Mouse (Mus musculus) kidney, postnatal 0 days (tissue): ENCODE data around the gene Cdh4. TPM values are rescaled to one million over a fixed set of nuclear protein-coding genes. Genes with fewer than 3 reads are reported as not detected.
A peak's percentile ranks its signal among the peaks of the same experiment; 100 is the strongest.

Source experiments
- ATAC-seq: fragments of 200-750 bp; cut with Nextera tagmentation; replicated peaks from 2 replicates; pipeline ENCODE4 v1.8.0; 2017; ENCODE audit warnings: low read depth, moderate number of reproducible peaks, moderate TSS enrichment, moderate library complexity; ENCODE audit not compliant: low FRiP score
- DNase-seq: peaks from one replicate; pipeline ENCODE4 v3.0.0-alpha.2; 2016; ENCODE audit warnings: low spot score
- H3K27ac ChIP-seq: fragments of 300-500 bp; sonication (generic); 2 replicates; pipeline ENCODE4 v1.5.1; 2014; ENCODE audit warnings: mild to moderate bottlenecking
- H3K27me3 ChIP-seq: fragments of 300-500 bp; sonication (generic); 2 replicates; pipeline ENCODE4 v1.6.1; 2014; ENCODE audit warnings: low read length, mixed read lengths; ENCODE audit not compliant: insufficient read depth
- H3K36me3 ChIP-seq: fragments of 300-500 bp; sonication (generic); 2 replicates; pipeline ENCODE4 v1.6.1; 2014; ENCODE audit warnings: low read length, mixed read lengths; ENCODE audit not compliant: insufficient read depth
- H3K4me1 ChIP-seq: fragments of 300-500 bp; sonication (generic); replicated peaks from 2 replicates; pipeline ENCODE4 v1.6.1; 2014; ENCODE audit warnings: antibody characterized with exemption, low read length, mixed read lengths; ENCODE audit not compliant: insufficient read depth
- H3K4me2 ChIP-seq: fragments of 300-500 bp; sonication (generic); 2 replicates; pipeline ENCODE4 v1.6.1; 2014; ENCODE audit warnings: mild to moderate bottlenecking, low read length, moderate library complexity, mixed read lengths
- H3K4me3 ChIP-seq: fragments of 300-500 bp; sonication (generic); replicated peaks from 2 replicates; pipeline ENCODE4 v1.5.1; 2014; ENCODE audit warnings: low read depth, low read length
- H3K9ac ChIP-seq: fragments of 300-500 bp; sonication (generic); 2 replicates; pipeline ENCODE4 v1.6.1; 2014; ENCODE audit warnings: low read depth, low read length
- H3K9me3 ChIP-seq: fragments of 300-500 bp; sonication (generic); replicated peaks from 2 replicates; pipeline ENCODE4 v1.6.1; 2016; ENCODE audit warnings: low read length, inconsistent platforms, mixed read lengths
- CTCF ChIP-seq: IDR thresholded peaks from 2 replicates; pipeline ENCODE4 v1.5.1; 2016; ENCODE audit warnings: antibody characterized with exemption, low read depth, mild to moderate bottlenecking, moderate library complexity
- WGBS: fragments of 180-500 bp; shearing (Covaris S2); extraction: QIAGEN DNeasy Blood & Tissue Kit; methylation state at CpG from one replicate; pipeline ENCODE4 v1.1.7; 2014; 5-methylcytosine and 5-hydroxymethylcytosine counted together
- polyA plus RNA-seq: library from polyadenylated mRNA; unstranded; fragments of >200 nt; fragmentation: Nextera tagmentation; extraction: Ambion mirVana; gene quantifications from 2 replicates; pipeline ENCODE4 v1.2.1, GENCODE M21; 2015

Gene Cdh4
- 10.7 and 11.5 TPM in 2 replicates for polyA plus RNA-seq

DNA sequence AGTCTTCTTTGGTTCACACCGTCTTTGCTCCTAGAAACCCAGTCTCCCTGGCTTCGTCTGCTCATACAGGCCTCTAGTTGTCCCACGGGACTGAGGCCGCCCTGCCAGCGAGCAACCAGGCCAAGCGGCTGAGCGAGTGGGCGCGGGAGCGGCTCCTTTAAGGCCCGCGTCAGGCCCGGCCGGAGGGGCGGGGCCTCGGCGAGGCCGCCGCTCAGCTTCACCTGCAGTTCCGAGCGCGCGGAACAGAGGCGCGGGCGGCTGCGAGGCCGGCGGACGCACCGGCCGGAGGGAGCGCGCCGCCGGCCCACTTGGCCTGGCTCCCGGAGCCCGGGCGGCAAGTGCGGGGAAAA lies at the start of gene Cdh4:
Cdh4 (plus strand) TSS at position 241 of the 350 bp plus-strand sequence.
- H3K4me3 ChIP-seq = peak within 1 kb of the TSS; percentile 58
- peaks cover 11% of the 10 kb centered on the region for H3K4me1 ChIP-seq
- no peak for TF ChIP-seq CTCF
- peak within 1 kb of the TSS; percentile 82 for H3K4me2 ChIP-seq
- H3K27ac ChIP-seq = peak within 1 kb of the TSS; percentile 54
- ATAC-seq (peak; percentile 80), DNase-seq (peak; percentile 72)
- peak within 1 kb of the TSS; percentile 62 for H3K9ac ChIP-seq
- H3K36me3 ChIP-seq = no peaks in the 10 kb centered on the region
- H3K27me3 ChIP-seq = no peaks in the 10 kb centered on the region
- no peaks in the 10 kb centered on the region for H3K9me3 ChIP-seq
- 0% methylated on average over 39 of the region's 40 CpGs for WGBS

DNA sequence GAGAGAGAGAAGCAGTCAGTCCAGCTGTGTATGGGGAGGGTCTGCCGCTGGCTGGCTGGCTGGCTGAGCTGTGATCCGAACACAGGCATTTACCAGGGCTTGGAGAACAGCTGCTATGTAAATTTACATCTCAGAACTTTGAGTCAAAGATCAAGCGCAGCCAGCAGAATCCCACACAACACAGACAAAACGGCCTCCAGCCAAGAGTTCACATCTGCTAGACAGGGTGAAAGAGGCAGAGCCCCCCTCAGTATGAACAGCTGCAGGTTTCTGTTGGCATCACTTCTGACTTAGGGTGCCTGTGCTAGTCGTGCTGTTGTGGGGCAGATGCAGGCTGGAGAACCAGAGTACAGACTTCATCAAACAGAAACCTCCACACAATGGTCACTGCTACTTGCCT lies 46.8 kb upstream of the Cdh4 start:
- DNase-seq (no peak), ATAC-seq (no peak)
- no peaks in the 10 kb centered on the region for H3K36me3 ChIP-seq
- no peaks in the 10 kb centered on the region for H3K27me3 ChIP-seq
- H3K9me3 ChIP-seq = no peaks in the 10 kb centered on the region
- H3K27ac ChIP-seq = no peak overlapping the region
- WGBS = 63% methylated on average over 5 of the region's 5 CpGs
- no peak overlapping the region for H3K4me2 ChIP-seq
- H3K4me3 ChIP-seq = no peak overlapping the region
- H3K4me1 ChIP-seq = no peaks in the 10 kb centered on the region
- H3K9ac ChIP-seq = no peak overlapping the region
- TF ChIP-seq CTCF = no peak

- no peak for DNase-seq
- WGBS = 74% methylated on average over 14 of the region's 14 CpGs
- ATAC-seq = no peak
Observed at GRCm38 (mm10) chr2:179399645-179400249, 42.5 kb upstream of the Cdh4 start.

DNA sequence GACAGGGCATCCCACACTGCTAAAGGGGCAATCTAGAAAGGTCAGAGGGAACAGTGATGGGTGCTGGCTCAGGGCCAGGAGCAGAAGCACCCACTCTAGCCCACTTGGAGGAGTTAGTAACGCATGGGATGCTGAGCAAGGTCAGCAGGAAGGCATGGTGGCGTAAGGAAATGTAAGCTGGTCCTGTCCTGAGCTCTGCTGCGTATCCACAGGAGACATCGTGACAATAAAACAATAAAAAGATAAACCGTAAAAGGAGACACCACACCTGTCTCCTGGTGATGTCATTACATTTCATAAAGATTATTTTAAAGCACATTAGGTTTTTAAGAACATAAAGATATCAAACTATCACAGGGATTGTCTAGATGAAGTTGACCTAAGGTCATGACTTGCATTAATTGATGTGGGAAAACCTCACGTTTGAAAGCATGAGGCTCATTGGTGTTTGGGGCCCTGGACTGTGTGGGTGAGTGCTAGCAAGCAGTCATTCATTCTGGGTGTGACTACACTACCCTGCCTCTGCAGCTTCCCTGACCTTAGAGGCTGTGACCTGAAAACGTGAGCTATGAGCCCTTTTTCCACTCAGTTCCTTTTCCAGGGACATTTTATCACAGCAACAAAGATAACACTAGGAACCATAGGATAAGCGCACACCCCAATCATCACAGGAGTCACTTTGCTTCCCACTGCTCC lies 31.2 kb upstream of the Cdh4 start:
- Histone ChIP-seq H3K4me3 (no peak overlapping the region), H3K36me3 (no peaks in the 10 kb centered on the region), H3K4me2 (no peak overlapping the region), H3K9me3 (no peaks in the 10 kb centered on the region), H3K27ac (no peak overlapping the region), H3K9ac (no peak overlapping the region), H3K27me3 (no peaks in the 10 kb centered on the region), H3K4me1 (no peaks in the 10 kb centered on the region)
- ATAC-seq (no peak), DNase-seq (no peak)
- WGBS = 58% methylated on average over 8 of the region's 8 CpGs
- TF ChIP-seq CTCF = no peak

More at GRCm38 (mm10) chr2:179399645-179400249, 42.5 kb upstream of the Cdh4 start:
- Histone ChIP-seq H3K36me3 (no peaks in the 10 kb centered on the region), H3K4me1 (no peaks in the 10 kb centered on the region), H3K4me2 (no peak overlapping the region), H3K9ac (no peak overlapping the region), H3K27me3 (no peaks in the 10 kb centered on the region), H3K27ac (no peak overlapping the region), H3K9me3 (no peaks in the 10 kb centered on the region), H3K4me3 (no peak overlapping the region)
- TF ChIP-seq CTCF = no peak

- Histone ChIP-seq H3K36me3 (no peaks in the 10 kb centered on the region), H3K4me3 (no peak overlapping the region), H3K27me3 (no peaks in the 10 kb centered on the region), H3K27ac (no peak overlapping the region), H3K4me2 (no peak overlapping the region), H3K9ac (no peak overlapping the region), H3K4me1 (no peaks in the 10 kb centered on the region), H3K9me3 (no peaks in the 10 kb centered on the region)
- DNase-seq (no peak), ATAC-seq (no peak)
- WGBS = 57% methylated on average over 2 of the region's 2 CpGs
- TF ChIP-seq CTCF = no peak
Observed at GRCm38 (mm10) chr2:179412966-179413365, 29.3 kb upstream of the Cdh4 start.

DNA sequence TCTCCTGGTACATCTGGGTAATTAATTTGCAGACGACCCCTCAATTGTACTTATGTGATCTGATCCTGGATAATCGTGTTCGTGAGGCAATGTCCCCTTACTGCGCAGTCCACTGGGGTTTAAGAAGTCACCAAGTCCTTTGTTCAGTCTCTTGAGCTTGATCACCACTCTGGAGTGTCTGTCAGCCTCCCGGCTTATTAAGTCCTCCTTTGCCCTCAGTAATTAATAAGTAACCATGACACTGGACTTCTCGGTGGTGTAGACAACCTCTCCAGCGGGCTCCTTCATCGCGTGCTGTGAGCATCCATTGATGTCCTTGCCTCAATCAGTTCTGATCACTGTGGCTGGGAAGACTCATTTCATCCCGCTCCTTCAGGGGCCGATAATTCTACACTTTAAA lies 28.0 kb upstream of the Cdh4 start:
- Histone ChIP-seq H3K36me3 (no peaks in the 10 kb centered on the region), H3K4me3 (no peak overlapping the region), H3K9me3 (no peaks in the 10 kb centered on the region), H3K27me3 (no peaks in the 10 kb centered on the region), H3K4me1 (no peaks in the 10 kb centered on the region), H3K27ac (no peak overlapping the region), H3K4me2 (no peak overlapping the region), H3K9ac (no peak overlapping the region)
- TF ChIP-seq CTCF = no peak
- DNase-seq (no peak), ATAC-seq (no peak)
- 68% methylated on average over 11 of the region's 11 CpGs for WGBS
